Mouse (Mus musculus) myocyte (in vitro differentiated cells): Measurements from ENCODE around the gene Mad2l1.

ENCODE experiments used
- CEBPB ChIP-seq: IDR thresholded peaks from 2 replicates; pipeline ENCODE4 v1.6.1; 2011; ENCODE audit warnings: mild to moderate bottlenecking, moderate library complexity; ENCODE audit not compliant: poor library complexity, insufficient read depth, severe bottlenecking
- MAX ChIP-seq: IDR thresholded peaks from one replicate; pipeline ENCODE4 v1.6.1; 2011; ENCODE audit warnings: low read depth, mild to moderate bottlenecking, control low read depth
- POLR2A ChIP-seq: IDR thresholded peaks from one replicate; pipeline ENCODE4 v1.6.1; 2011; ENCODE audit warnings: low read depth, mild to moderate bottlenecking, control low read depth, moderate library complexity; ENCODE audit not compliant: insufficient read length
- REST ChIP-seq: IDR thresholded peaks from one replicate; pipeline ENCODE4 v1.6.1; 2011; ENCODE audit warnings: mild to moderate bottlenecking, control low read depth, moderate library complexity; ENCODE audit not compliant: insufficient read depth, insufficient read length
- TCF12 ChIP-seq: IDR thresholded peaks from one replicate; pipeline ENCODE4 v1.6.1; 2011; ENCODE audit warnings: mild to moderate bottlenecking, control low read depth; ENCODE audit not compliant: poor library complexity, insufficient read depth, severe bottlenecking
- USF1 ChIP-seq: IDR thresholded peaks from one replicate; pipeline ENCODE4 v1.6.1; 2011; ENCODE audit warnings: low read depth, mild to moderate bottlenecking, control low read depth, moderate library complexity

DNA sequence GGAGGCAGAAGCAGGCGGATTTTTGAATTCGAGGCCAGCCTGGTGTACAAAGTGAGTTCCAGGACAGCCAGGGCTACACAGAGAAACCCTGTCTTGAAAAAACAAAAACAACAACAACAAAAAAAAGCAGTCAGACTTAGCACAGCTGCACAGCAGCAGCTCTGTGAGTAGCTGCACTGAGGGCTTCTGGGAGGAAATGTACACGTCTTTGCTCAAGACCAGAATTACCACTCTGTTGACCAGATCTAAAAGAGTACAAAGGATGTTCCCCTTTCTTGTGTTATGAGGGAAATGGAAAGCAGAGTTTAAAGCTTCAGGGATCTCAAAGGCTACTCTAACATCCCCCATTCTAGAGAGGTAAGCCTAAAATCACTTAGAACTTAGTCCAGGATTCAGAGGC is 41.5 kb upstream of the Mad2l1 start:
- no peak for TF ChIP-seq POLR2A
- no peak for TF ChIP-seq USF1
- no peak for TF ChIP-seq TCF12
- no peak for TF ChIP-seq MAX
- no peak for TF ChIP-seq CEBPB
- TF ChIP-seq REST = no peak
